Mouse (Mus musculus) thymus, adult 2 months (tissue): ENCODE measurements around the gene Wrap53.

Experiments used
- CTCF ChIP-seq: fragments of 200-500 bp; IDR thresholded peaks from 2 replicates; pipeline ENCODE4 v1.5.1; 2012; ENCODE audit warnings: mild to moderate bottlenecking, control low read depth, low read length, moderate library complexity, borderline replicate concordance; ENCODE audit not compliant: control insufficient read depth, poor library complexity, insufficient read depth; ENCODE audit errors: extremely low read depth
- POLR2A ChIP-seq: fragments of 200-500 bp; IDR thresholded peaks from 2 replicates; pipeline ENCODE4 v1.6.1; 2012; ENCODE audit warnings: mild to moderate bottlenecking, low read length, control low read depth, moderate library complexity; ENCODE audit not compliant: control insufficient read depth, poor library complexity, insufficient read depth; ENCODE audit errors: extremely low read depth

GRCm38 (mm10) chr11:69600098-69600497 is 20.0 kb upstream of the Wrap53 start:
- TF ChIP-seq POLR2A (no peak), CTCF (no peak)
